18 mouse cellular contexts compared by ENCODE assay signal in genomic region chr3:76654243-76654642, GRCm38 (mm10).
DNase-seq lines count a peak whose midpoint lies in the region; ATAC-seq and TF ChIP-seq lines count a peak whose summit lies in the region.
"Had no signal": no experiment of that assay in that cellular context is flagged by ENCODE, and none has a peak within 500 bp of the region (broad histone marks: within the 10 kb centered on the region; RNA-seq: fewer than 3 reads in every experiment).

No protein-coding gene starts in this region.

- no peak for DNase-seq in midbrain, embryonic 10.5 days (ENCODE audit: low spot score)
- no peak for DNase-seq in forebrain, postnatal 0 days
- DNase-seq in cerebellum, adult 9-11 months: no peak
- DNase-seq in lung, adult 18-20 months: no peak
- no peak for DNase-seq in liver, embryonic 11.5 days (ENCODE audit: low spot score)
- DNase-seq: adrenal gland, postnatal 10 days; B cell, adult 2 months; cerebellum, adult 11-12 months; cerebellum, postnatal 36 days; heart, adult 11 months; kidney, adult 2 months; kidney, postnatal 36 days; liver, postnatal 0 days; thymus, adult 18-20 months had no signal

- no peak for TF ChIP-seq CTCF in forebrain, postnatal 0 days (IDR thresholded peaks at IDR 0.05; ENCODE audit: low read depth)

- no peak overlapping the region for H3K9ac ChIP-seq in midbrain, embryonic 13.5 days (replicated peaks)
- no peak overlapping the region for H3K9ac ChIP-seq in forebrain, postnatal 0 days
- H3K9ac ChIP-seq in midbrain, embryonic 15.5 days: no peak overlapping the region
- H3K9ac ChIP-seq in liver, embryonic 11.5 days (ENCODE audit: low read depth, low read length): no peak overlapping the region
- H3K9ac ChIP-seq: heart, embryonic 15.5 days; limb, embryonic 15.5 days; liver, postnatal 0 days had no signal

- H3K36me3 ChIP-seq in midbrain, embryonic 13.5 days: no peaks in the 10 kb centered on the region
- H3K36me3 ChIP-seq in midbrain, embryonic 10.5 days: no peaks in the 10 kb centered on the region
- H3K36me3 ChIP-seq in forebrain, postnatal 0 days (ENCODE audit: insufficient read depth): no peaks in the 10 kb centered on the region
- no peaks in the 10 kb centered on the region for H3K36me3 ChIP-seq in midbrain, embryonic 15.5 days (replicated peaks)
- H3K36me3 ChIP-seq in liver, embryonic 11.5 days (ENCODE audit: control insufficient read depth, insufficient read depth, low read length): no peaks in the 10 kb centered on the region
- H3K36me3 ChIP-seq: heart, embryonic 15.5 days; limb, embryonic 15.5 days had no signal

- ATAC-seq in midbrain, embryonic 13.5 days: peak; percentile 79
- peak; percentile 27; the same call in 1 of the 2 replicates for ATAC-seq in forebrain, postnatal 0 days
- 0 out of 2 replicates have a peak, but pooled peaks have one; percentile 30 for ATAC-seq in midbrain, embryonic 15.5 days (replicated peaks)
- ATAC-seq in liver, embryonic 11.5 days (replicated peaks; ENCODE audit: low FRiP score): no peak
- ATAC-seq: liver, postnatal 0 days had no signal

- no peak overlapping the region for H3K4me3 ChIP-seq in midbrain, embryonic 13.5 days (replicated peaks)
- no peak overlapping the region for H3K4me3 ChIP-seq in midbrain, embryonic 10.5 days
- no peak overlapping the region for H3K4me3 ChIP-seq in forebrain, postnatal 0 days (ENCODE audit: low read depth, low read length)
- no peak overlapping the region for H3K4me3 ChIP-seq in midbrain, embryonic 15.5 days
- no peak overlapping the region for H3K4me3 ChIP-seq in liver, embryonic 11.5 days (ENCODE audit: low read depth, low read length)
- H3K4me3 ChIP-seq: heart, embryonic 15.5 days; limb, embryonic 15.5 days had no signal

- no peaks in the 10 kb centered on the region for H3K27me3 ChIP-seq in midbrain, embryonic 13.5 days
- H3K27me3 ChIP-seq in midbrain, embryonic 10.5 days (ENCODE audit: low read depth, poor library complexity, severe bottlenecking): no peaks in the 10 kb centered on the region
- no peaks in the 10 kb centered on the region for H3K27me3 ChIP-seq in forebrain, postnatal 0 days (ENCODE audit: insufficient read depth, low read length)
- H3K27me3 ChIP-seq in midbrain, embryonic 15.5 days (replicated peaks): no peaks in the 10 kb centered on the region
- no peaks in the 10 kb centered on the region for H3K27me3 ChIP-seq in liver, embryonic 11.5 days (replicated peaks; ENCODE audit: control insufficient read depth, insufficient read depth, low read length)
- H3K27me3 ChIP-seq: heart, embryonic 15.5 days; limb, embryonic 15.5 days had no signal

- H3K4me2 ChIP-seq in midbrain, embryonic 13.5 days (replicated peaks): no peak overlapping the region
- no peak overlapping the region for H3K4me2 ChIP-seq in forebrain, postnatal 0 days (ENCODE audit: low read depth)
- no peak overlapping the region for H3K4me2 ChIP-seq in midbrain, embryonic 15.5 days
- H3K4me2 ChIP-seq in liver, embryonic 11.5 days: no peak overlapping the region
- H3K4me2 ChIP-seq: heart, embryonic 15.5 days; limb, embryonic 15.5 days had no signal

- no peak overlapping the region for H3K27ac ChIP-seq in midbrain, embryonic 13.5 days
- H3K27ac ChIP-seq in midbrain, embryonic 10.5 days (replicated peaks): no peak overlapping the region
- no peak overlapping the region for H3K27ac ChIP-seq in forebrain, postnatal 0 days (ENCODE audit: low read depth, low read length)
- H3K27ac ChIP-seq in midbrain, embryonic 15.5 days: no peak overlapping the region
- H3K27ac ChIP-seq in liver, embryonic 11.5 days (ENCODE audit: low read depth, low read length): no peak overlapping the region
- H3K27ac ChIP-seq: heart, embryonic 15.5 days; limb, embryonic 15.5 days had no signal

- no peaks in the 10 kb centered on the region for H3K4me1 ChIP-seq in midbrain, embryonic 13.5 days (replicated peaks)
- no peaks in the 10 kb centered on the region for H3K4me1 ChIP-seq in midbrain, embryonic 10.5 days
- no peaks in the 10 kb centered on the region for H3K4me1 ChIP-seq in forebrain, postnatal 0 days (ENCODE audit: insufficient read depth)
- no peaks in the 10 kb centered on the region for H3K4me1 ChIP-seq in midbrain, embryonic 15.5 days
- no peaks in the 10 kb centered on the region for H3K4me1 ChIP-seq in liver, embryonic 11.5 days (replicated peaks; ENCODE audit: control insufficient read depth, insufficient read depth, low read length)
- H3K4me1 ChIP-seq: heart, embryonic 15.5 days; limb, embryonic 15.5 days had no signal

- 64% methylated on average over 1 of the region's 1 CpGs for WGBS in midbrain, embryonic 13.5 days
- WGBS in midbrain, embryonic 10.5 days: 89% methylated on average over 1 of the region's 1 CpGs
- 36% methylated on average over 1 of the region's 1 CpGs for WGBS in forebrain, postnatal 0 days
- 73% methylated on average over 1 of the region's 1 CpGs for WGBS in midbrain, embryonic 15.5 days
- 82% methylated on average over 1 of the region's 1 CpGs for WGBS in liver, embryonic 11.5 days

- no peaks in the 10 kb centered on the region for H3K9me3 ChIP-seq in midbrain, embryonic 13.5 days
- no peaks in the 10 kb centered on the region for H3K9me3 ChIP-seq in midbrain, embryonic 10.5 days (replicated peaks)
- no peaks in the 10 kb centered on the region for H3K9me3 ChIP-seq in forebrain, postnatal 0 days (ENCODE audit: low read length)
- H3K9me3 ChIP-seq in midbrain, embryonic 15.5 days: no peaks in the 10 kb centered on the region
- H3K9me3 ChIP-seq in liver, embryonic 11.5 days (ENCODE audit: control insufficient read depth, low read length): no peaks in the 10 kb centered on the region
- H3K9me3 ChIP-seq: heart, embryonic 15.5 days; limb, embryonic 15.5 days had no signal
